Mouse (Mus musculus) gastrocnemius, adult 8-10 months (tissue): ENCODE measurements at regions not wholly inside any gene's neighbourhood (a gene's known extent, or its start where the extent isn't known, plus 50 kb on each side); places are given as distances from the start of the nearest gene placed in this dataset.

Experiments used
- DNase-seq, 2 experiments: peaks; one replicate each; pipeline ENCODE4 v3.0.0; 2022; ENCODE audit warnings: low spot score in 2 of 2

DNA sequence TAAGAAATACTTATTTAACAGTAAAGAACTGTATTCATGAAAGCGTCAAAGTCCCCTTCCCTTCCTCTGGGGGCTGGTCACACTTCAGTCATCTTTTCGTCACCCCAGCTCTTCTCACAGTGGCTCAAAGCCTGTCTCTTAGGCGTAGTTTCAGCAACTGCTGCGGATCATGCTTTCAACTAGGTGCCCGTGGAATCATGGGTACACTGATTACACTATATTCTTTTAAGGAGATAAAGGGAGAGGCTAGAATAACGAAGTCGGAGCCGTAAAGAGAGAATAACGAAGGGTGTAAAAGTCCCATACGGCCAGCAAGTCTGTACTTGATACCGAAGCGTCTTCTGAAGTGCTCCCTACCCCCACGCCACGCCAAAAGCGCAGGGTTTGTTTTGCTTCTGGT, 368.7 kb downstream of the Etnk1 start:
- no peak for DNase-seq

DNA sequence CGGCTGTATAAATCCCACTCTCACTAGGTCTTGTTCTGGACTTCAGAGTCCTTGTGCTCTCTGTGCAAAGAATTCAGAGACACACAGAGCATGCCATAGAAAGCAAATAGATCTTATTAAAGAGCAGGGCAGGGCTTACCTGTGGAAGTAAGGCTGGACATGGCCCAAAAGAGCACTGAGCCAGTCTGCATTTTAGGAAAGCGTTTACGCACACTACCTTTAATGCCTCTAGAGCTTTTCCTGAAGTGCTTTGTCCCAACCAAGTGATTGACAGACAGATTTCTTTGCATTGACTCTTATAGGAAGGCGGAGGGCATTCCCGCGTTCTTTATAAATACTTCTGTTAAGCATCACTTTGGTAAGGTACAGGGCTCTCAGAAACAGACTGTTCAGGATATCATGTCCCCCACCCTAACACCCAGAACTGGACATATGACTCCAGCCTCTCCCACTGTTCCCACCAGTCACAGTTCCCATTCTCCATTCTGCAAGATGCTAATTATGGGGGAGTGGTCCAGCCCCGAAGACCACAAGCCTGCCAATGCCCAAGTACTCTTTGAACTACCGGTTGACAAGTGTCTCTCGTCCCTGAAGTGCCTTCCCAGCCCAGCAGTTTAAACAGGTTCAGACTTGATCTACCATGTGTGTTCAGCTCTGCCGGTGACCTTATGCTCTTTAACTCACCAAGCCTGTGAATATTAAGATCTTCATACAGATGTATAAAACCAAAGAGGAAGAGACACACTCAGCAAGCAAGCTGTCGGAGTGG, 369.7 kb downstream of the Etnk1 start:
- no peak for DNase-seq

DNA sequence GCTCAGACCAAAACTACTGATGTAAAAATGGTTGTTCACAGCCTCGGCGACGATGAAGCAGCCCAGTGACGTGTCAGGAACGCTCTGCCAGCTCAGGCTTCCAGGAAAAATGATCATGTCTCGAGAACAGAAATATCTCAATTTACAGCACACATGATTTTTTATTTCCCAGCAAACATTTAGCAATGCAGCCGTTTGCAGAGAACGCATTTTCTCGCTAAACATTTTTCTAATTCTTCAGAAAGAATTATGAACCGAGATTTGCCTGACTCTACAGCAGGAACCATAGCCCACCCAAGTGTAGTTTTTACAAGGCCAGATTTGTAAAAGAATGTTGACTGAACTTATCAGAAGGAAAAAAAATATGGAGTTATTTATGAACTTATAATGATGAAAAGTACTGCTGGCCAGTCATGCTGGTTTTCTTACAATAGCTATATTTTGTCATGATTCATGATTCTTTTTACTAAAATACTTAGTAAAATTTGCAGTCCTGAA, 380.4 kb downstream of the Etnk1 start:
- no peak for DNase-seq

DNA sequence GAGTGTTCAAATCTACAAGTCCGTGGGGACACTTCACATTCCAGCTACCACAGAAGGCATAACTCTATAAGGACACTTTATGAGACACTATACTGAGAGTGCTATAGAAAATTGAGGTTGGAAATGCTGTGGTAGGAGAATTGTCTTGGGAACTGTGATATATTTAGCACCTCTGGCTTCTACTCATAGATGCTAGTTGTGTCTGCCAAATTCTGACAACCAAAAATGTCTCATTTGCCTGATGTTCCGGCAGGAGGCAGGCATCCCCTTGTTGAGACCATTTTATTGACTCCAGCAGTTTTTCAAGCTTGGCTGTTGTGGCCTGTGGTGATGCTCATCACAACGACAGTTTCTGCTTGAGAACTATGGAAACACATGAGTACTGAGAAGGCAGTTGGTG, 387.9 kb downstream of the Etnk1 start:
- no peak for DNase-seq

DNA sequence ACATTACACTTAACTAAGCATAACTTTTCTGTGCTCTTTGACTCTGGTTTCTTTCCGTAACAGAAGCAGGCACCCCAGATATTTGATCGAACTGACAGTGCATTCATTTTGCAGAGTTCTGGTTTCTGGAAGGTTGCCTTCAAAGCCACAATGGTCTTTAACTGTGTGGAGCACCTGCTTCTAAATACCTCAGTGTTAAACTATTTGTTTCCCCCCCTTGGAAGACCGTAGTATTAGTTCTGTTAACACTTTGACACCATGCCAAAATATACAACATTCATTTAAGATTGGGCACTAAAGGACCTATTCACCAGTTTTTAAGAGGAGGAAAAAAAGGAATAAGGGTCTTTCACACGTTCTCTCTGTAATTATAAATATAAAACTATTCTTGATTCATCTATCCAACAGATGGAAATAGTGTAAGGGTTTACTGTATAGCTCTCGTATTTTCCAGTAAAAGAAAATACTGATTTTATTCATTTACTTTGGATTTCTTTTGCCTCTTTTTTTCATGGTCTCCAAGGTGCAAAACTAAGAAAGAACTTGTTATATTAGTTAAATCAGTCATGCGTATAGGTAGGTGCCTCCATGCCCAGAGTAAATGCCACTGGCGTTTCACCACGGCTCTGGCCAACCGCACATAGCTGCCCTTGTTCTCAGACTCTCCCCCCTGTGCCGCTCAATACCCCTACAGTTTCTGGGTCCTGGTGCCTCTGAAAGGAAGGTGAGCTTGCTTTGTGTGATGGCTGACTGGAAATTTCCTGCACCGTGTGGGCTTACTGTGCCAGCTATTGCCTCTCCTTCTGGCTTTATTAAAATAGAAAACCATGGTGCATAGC, 391.2 kb downstream of the Etnk1 start:
- DNase-seq: no peak

DNA sequence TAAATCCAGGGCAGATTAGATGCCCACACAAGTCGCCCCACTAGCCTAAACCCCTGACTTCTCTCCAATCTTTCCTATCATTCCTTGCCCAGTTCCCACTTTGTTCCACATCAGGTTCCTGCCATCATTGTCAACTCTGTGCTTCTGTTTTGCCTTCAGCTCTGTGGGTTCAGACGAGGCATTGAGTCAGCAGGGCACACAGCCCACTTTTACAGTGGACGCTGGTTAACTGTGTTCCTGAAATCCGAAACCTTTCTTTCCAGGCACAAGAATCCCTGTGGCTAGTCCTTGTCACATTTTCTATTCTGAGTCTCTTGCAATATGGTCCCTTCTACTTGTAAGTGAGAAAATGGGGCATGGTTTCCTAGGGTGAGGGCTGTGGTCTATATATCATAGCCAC, 392.3 kb downstream of the Etnk1 start:
- DNase-seq: no peak

DNA sequence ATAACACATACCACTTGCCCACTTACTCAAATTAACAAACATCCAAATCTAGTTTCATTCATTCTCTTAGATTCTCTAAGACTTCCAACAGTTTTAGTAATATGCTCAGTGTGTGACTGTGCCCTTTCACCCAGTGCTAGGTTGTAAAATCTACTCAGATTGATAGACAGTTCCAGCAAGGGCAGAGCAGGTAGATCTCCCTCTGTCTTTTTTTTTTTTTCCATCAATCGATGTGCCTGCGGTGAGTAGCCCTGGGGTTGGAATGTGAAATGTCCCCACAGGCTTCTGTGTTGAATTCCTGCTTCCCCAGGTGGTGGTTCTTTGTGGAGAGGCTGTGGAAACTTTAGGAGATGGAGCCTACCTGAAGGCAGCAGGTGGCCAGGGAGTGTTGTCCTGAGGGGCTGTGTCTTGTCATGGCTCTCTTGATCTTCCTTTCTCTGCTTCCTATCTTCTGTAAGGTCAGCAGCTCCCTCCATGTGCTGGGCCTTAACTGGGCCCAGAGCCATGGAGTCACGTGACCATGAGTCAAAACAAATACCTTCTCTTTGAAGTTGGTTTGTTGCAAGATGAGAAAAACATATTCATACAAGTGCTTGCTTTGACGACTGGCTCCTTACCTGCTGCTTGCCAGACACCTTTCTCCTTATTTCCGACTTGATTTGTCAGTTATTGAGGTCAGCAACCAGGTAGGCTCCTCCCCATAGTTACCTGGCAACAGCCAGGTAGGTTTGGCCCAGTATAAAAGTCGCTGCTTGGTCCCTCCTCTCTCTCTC, 394.5 kb downstream of the Etnk1 start:
- no peak for DNase-seq

DNA sequence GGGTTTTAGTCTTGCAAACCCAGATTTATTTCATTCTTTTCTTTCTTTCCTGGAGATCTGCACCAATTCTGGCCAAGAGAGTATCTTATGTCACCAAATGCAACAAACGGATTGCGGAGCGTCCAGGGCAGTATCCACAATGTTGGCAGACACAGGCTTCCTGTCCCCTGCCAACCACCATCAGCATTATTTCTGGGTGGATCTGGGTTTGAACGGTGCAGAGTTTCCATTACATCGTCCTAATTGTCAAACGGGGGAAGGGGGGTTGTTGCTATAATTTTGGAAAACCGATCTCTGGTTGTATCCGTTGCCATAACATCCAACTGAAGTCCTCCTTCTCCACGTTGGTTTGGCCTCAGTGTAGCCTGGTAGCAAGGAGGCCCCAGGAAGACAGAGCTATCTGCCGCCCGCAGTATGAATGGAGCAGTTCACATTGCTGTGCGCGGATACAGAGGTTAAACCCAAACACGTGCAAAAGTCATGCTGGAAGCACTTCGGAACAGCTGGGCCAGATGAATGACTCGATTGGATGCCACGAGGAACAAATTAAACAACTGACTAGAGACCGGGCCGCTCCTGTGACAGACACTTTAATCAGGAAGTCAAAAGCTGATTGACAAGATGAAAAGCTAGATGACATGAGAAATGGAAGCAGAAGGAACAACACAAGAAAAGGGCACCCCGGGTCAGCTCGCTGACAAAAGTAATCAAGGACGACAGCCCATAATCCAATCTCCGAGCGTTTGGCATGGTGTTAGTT, 404.5 kb downstream of the Etnk1 start:
- DNase-seq: no peak

DNA sequence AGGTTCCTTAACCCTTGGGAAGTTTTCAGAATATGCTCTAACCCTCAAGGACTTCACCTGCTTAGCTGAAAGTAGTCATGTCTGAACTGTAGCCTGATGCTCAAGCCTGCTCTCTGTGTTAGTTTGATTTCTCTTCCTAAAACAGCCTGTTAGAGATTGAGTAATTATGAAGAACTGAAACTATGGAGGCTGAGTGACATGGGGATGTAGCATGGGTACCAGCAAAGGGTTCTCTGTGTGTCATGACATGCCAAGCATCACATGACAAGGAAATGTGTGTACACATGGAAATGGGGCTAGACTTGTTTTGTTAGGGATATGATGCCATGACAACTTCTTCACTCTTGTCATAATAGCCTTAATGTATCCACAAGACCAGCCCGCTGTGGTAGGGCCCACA, 412.2 kb downstream of the Etnk1 start:
- DNase-seq: no peak

DNA sequence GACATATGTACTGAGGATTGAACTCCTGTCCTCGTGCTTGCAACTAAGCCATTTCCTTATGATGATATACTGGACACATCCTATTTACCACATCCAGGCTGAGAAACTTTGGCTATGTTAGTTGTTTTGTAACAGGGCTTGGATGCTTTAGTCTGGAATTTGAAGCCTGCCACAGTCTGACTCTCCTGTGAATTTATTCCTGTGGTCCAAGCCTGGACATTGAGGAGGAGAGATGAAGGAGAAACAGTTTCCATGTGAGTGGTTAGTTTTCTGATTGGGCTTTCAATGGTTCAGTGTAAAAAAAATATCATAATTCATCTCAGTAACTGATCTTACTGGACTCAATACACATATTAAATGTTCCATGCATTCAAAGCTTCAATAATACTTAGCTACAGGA, 422.6 kb downstream of the Etnk1 start:
- DNase-seq: no peak

DNA sequence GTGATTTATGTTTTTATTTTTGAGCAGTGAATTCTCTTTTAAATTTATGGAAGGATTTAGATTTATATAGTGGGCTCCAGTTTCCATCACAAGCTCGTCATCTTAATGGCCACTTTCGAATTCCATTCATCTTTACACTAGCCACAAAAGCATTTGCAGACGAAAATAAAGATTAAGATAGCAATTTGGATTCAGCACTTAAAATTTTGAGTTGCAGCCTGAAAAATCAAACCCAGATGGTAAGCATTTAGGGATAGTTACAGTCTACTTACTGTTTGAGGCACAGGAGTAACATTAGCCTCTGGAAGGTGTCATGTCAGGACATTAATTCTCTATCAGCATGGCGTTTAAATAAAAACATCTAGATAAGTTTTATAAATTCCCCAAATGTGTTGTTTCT, 423.2 kb downstream of the Etnk1 start:
- DNase-seq: no peak

DNA sequence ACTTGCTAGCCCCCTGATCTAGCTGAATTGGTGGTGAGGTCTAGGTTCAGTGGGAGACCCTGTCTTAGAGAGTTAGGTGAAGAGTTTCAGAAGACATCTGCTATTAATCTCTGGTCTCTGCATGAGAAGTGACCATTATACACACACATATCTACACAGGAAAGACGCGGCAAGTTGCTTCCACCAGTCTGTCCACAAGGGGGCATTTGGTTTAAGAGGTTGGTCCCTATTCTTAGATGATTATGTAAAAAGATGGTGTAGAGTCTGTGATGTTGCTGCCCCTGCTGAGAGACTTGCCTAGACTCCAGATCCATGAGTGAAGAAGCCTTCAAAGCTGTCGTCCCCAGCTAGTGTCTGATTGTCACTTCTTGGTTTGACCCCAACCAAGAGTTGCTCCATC, 425.5 kb downstream of the Etnk1 start:
- DNase-seq: no peak

DNA sequence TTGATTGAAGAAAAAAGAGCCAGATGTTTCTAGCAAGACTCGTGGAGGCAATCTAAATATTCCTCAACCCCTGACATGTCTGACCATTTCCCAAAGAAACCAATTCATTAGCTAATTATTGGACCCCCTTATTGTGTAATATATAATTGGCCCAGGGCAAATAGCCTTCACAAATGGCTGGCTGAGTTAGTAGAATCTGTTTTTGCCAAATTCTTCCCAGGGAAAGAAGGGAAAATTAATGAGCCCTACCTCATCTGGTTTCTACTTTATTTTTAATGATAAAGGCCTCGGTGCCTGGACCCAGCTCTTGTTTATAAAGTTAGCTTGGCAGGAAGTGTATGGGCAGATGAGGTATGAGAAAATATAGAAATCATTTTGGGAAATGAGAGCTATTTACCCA, 428.5 kb downstream of the Etnk1 start:
- no peak for DNase-seq

DNA sequence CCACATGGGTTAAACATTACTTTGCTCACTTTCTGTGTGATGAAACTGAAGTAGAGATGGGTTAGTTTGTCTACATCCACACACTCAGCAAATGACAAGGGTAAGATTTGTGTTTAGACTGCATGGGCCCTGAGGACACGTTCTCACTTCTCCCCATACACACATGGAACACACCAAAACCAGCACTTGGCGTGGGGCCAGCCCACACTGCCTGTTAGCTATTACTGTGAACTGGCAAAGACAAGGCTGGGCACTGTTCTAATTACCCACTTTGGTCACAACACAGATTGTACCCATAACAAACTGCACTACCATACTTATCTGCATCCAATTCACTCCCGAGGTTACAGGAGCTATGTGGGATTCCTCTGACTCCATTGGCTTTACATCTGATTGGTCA, 430.4 kb downstream of the Etnk1 start:
- DNase-seq: no peak

DNA sequence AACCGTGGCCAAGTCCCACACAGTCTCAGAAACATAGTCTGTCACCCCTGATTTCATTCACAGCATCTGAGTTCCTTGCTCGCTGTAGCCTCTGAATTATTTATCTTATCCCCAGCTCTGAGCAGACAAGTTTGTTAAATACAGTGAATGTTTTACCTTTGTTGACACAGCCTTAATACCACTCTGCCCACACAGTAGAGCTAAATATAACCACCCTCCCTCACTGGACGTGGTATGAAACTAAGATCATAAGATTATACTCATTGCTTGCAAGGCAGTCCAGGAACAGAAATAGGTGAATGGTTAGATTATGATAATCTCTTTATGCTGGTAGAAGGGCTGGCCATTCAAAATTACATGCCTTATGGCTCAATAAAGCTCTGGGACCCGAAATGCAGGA, 431.9 kb downstream of the Etnk1 start:
- DNase-seq: no peak

DNA sequence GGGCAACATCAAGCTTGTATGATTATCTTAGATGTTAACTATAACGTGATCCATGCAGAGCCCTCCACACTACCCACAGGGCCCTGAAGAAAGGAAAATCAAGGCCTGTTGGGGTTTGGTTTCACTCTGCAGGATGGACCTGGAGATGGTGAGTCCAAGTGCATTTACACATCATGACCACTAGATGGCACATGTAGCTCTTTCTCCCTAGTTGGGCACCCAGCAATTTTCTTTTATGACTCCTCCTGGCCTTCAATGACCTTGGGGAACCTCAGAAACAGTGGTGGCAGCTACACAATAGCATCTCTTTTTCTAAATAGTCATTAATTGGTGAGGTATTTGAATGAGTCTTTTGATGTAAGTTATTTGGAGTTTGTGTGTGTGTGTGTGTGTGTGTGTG, 442.1 kb downstream of the Etnk1 start:
- no peak for DNase-seq

DNA sequence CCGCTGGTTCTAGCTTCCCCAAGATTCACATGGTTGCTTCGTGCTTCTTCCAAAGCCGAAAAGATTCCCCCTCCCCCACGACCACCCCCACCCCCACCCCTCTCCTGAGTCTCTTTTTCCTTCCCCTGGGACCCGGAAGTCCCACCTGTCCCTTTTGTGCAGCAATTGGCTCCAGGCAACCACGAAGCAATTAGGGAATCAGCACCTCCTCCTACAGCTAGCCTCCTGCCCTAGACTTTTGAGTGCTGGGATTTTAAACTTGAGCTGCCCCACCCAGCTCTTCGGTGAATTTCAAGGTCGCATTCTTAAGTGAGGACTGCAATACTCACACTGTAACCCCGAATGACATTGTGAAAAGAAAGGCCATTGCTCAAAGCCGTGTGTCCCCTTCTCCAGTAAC, 445.9 kb downstream of the Etnk1 start:
- DNase-seq: no peak

DNA sequence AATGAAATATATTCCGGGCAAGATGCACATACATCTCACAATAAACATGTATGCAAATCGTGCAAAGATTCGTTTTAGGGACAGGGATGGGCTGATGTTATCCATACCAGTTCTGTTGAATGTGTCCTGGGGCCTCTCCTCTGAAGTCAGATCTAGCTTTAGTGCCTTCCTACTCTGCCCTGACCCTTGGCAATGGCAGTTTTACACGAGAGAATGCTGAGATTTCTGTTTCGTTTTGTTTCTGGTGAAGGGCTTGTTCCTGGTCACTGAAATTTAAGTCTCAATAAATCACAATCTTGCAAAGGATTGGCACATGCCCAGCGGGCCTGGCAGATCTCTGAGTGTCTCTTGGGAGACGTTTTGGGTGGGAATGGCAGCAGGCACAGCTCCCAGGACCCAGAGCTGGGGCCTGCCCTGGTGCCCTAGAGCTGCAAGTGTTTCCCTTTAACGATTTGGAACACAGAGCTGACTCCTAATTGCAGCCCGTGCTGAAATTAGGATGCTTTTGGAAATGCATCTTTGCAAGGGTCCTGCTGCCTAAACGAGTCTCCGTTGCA, 447.5 kb downstream of the Etnk1 start:
- no peak for DNase-seq

DNA sequence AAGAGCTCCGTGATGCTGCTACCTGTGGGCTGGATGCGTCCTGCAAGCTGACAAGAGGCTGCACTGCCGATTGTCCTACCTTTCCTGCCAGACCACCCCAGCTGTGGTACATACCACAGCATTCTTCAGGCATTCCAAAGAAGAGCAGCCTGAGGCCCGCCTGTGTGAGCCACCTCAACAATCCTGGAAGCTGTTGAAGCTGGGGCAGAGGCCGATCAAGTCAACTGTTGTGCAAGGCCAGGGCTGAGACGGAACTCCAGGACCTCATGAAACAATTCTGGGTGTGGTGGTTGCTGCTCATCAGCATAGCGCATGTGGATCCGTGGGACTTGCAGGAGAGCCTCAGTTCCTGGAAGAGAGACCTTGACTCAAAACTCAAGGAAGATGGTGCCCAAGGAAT, 448.3 kb downstream of the Etnk1 start:
- DNase-seq: no peak

DNA sequence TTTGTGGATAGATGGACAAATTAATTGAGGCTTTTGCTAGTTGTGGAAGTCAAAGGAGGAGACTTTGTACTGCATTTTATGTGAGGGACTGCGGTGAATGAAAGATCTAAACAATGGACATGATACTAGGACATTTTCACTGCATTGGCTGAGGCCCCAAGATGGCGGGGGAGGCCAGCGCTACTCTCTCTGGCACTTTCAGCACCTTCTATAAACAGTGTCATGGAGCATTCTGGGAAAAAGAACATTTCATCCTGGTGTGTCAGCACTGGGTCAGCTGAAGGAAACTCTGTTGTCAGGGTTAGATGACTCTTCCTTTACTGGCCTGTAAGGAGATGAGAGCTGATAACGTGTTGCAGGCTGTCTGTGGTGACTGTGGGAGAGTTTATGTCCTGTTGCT, 449.4 kb downstream of the Etnk1 start:
- no peak for DNase-seq

DNA sequence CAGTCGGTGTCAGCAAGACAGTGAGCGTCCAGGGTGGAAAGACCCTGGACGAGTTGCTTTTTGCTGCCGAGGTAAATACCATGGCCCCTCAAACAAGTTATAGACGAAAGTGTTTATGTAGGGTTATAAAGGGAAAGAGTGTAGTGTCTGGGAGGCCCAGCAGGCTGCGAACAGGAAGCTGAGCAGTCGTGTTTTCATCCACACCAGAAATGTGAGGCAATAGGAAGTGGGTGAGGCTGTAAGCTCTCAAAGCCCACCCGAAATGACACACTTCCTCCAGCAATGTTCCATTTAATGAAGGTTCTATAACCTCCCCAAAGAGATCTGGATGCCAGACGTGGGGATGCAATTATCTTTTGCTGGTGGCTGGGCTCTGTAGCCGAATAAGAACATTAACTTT, 451.5 kb downstream of the Etnk1 start:
- no peak for DNase-seq
